Mouse (Mus musculus) mesoderm, embryonic 11.5 days (tissue): ENCODE measurements around the gene Tle6.
"Not testable (repeated sequence)": the region's sequence is repeated elsewhere in the genome, so short reads cannot be mapped to it uniquely, and the experiment has no call there.

Experiments
- DNase-seq: peaks from one replicate; pipeline ENCODE4 v3.0.0-alpha.2; 2012; ENCODE audit warnings: low read depth, low spot score

Gene Tle6

GRCm38 (mm10) chr10:81600738-81601203 is at the start of gene Tle6:
TSS of gene Tle6 (minus strand) at chr10:81601073.
- DNase-seq: peak; percentile 98

GRCm38 (mm10) chr10:81648803-81649775 is 48.2 kb upstream of the Tle6 start, which contains the start of gene Gm10778:
TSS of gene Gm10778 (plus strand) at chr10:81649059.
- DNase-seq: peak; percentile 93

- DNase-seq: no peak
These were observed 45.2 kb upstream of the Tle6 start for GRCm38 (mm10) chr10:81646015-81646555.

GRCm38 (mm10) chr10:81645391-81645790 is 44.5 kb upstream of the Tle6 start:
- DNase-seq: no peak

GRCm38 (mm10) chr10:81644716-81645115 is 43.8 kb upstream of the Tle6 start:
- no peak for DNase-seq

DNA sequence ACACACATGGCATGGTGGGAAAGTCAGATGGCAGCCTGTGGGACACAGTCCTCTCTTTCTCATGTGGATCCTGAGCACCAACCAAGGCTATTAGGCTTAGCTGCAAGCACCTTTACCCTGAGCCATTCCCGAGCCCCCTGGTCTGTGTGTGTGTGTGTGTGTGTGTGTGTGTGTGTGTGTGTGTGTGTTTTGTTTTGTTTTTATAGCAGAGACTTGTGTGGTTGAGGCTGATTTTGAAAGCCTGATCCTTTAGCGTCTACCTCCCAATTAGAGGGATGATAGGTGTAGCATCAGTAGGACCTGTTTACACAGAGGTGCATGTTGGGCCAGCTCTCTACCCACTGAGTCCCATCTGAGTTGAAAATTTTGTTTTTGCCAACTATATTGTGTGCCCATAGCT is 43.3 kb upstream of the Tle6 start:
- DNase-seq: no peak

- DNase-seq: peak; percentile 97
These were observed 42.7 kb upstream of the Tle6 start for GRCm38 (mm10) chr10:81643449-81644055.

GRCm38 (mm10) chr10:81642648-81643448 is 42.0 kb upstream of the Tle6 start:
- DNase-seq: no peak

GRCm38 (mm10) chr10:81641978-81642647 is 41.2 kb upstream of the Tle6 start:
- DNase-seq: no peak

DNA sequence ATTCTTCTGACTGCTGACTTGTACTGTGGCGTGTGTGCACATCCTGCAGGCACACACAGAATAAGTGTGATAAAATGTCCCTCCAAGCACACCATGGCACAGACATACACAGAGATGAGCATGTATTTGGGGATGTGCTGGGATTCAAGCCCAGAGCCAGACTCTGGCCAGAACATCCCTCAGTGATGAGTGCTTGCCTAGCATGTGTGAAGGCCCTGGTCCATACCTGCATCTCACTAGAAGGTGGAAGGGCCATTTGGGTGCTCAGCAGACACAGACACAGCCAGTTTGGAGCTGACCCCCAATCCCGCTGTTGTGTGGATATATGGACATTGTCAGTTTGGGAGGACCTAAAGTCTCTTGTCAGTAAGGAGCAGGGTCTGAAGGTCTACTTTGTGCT is 40.7 kb upstream of the Tle6 start:
- no peak for DNase-seq

DNA sequence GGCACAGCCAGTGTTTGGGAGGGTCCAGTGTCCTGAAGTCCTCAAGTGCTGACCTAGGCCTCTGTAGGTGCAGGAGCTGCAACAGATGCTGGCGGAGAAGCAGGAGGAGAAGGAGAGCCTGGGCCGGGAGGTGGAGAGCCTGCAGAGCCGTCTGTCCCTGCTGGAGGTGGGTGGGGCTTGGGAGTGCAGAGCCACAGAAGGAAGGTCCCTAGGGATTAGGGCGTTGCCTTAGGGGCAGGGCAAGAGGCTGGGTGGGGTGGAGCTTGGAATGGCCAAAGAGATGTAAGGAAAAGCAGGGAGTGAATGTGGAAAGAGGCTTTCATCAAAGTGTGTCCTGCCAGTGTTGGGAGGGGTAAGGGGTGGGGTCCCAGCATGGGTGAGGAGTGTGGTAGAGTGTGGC is 40.0 kb upstream of the Tle6 start:
- DNase-seq: not testable (repeated sequence)

- DNase-seq: no peak
These were observed 37.2 kb upstream of the Tle6 start for GRCm38 (mm10) chr10:81638101-81638500.

- DNase-seq: no peak
These were observed 35.5 kb upstream of the Tle6 start for GRCm38 (mm10) chr10:81636338-81636737.

- peak; percentile 91 for DNase-seq
These were observed 32.6 kb upstream of the Tle6 start for GRCm38 (mm10) chr10:81633253-81634099.

DNA sequence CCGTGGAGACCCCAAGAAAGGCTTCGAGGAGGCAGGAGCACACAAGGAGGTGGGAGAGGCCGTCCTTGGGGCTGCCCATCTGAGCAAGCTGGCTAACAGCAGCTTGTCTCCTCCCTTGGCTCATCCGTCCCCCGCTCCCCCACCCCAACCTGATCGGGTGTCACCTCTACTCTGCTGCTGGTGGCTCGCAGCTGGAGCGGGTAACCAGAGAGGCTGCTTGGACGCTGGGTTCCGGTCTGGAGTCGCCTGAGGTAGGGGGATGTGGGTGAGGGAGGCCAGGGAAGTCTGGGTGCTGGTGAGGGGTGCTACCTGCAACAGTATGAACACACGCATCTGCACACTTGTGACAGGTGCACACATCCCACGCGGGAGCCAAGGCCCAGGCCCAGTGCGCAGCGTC is 27.5 kb upstream of the Tle6 start, which contains the start of gene Ankrd24:
Gene Ankrd24 (plus strand): TSS at position 151 of the 400 bp plus-strand sequence.
- DNase-seq: no peak

DNA sequence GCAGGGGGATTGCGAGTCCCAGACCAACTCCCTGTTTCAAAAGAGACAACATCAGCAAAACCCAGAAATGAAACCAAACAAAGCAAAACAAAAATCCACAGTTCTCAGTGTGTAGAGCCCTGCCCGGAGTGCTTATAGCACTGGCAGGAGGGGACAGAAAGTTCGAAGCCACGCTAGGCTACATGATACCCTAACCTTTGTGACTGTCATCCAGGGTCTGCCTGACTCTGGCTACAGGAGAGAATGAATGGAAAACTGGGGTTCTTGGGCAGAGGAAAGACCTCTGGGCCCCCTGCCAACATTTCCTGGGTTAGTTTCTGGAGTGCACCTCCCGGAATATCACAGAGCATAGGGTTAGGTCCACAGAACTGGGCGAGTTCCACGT is 27.0 kb upstream of the Tle6 start:
- DNase-seq: no peak

GRCm38 (mm10) chr10:81626994-81627835 is 26.3 kb upstream of the Tle6 start, which contains the start of gene Sirt6:
TSS of gene Sirt6 (minus strand) at chr10:81627797.
- DNase-seq: peak; percentile 95

DNA sequence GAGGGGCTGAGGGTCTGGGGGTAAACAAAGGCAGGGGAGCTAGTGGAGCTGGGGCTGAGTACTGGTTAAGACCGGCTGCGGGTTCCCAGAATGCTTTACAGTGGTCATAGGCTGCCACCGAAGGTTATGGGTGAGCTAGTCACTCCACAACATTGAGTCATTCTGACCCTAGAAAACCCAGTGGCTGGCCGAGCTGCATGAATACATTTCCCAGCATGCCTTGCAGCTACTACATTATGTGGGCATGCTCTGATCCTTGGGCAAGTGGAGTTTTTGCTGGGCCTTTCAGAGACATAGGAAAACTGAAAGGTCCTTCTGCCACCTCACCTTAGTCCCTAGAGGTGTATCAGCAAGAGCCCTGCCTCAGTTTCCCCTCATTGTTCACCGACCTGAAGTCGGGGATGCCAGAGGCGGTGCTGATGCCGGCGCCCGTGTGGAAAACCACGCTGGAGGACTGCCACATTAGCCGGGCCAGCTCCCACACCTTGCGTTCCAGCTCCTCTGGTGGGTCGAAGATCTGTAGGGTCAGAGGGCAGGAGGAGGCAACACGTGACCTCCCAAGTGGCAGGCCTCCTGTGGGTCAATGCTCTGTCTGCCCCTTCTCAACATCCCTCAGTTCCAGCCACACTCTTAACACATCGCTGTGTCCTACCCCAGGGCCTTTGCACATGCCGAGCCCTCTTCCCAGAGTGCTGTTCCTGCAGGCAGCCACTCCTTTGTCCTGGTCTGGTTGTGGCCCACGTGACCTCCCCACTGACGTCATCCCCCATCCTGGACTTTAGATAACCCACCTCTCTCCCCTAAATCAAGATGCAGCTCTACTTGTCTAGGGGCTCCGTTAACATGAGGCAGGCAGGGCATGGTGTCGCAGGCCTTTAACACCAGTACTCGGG is 25.5 kb upstream of the Tle6 start:
- DNase-seq: no peak
